Mouse (Mus musculus): Measurements from ENCODE around the gene Nmb. TPM values are rescaled to one million over a fixed set of nuclear protein-coding genes. Genes with fewer than 3 reads are reported as not detected.
A peak's percentile ranks its signal among the peaks of the same experiment; 100 is the strongest.

The Nmb gene
- polyA plus RNA-seq, 1 experiment from 2014 or later: 5.1 TPM

DNA sequence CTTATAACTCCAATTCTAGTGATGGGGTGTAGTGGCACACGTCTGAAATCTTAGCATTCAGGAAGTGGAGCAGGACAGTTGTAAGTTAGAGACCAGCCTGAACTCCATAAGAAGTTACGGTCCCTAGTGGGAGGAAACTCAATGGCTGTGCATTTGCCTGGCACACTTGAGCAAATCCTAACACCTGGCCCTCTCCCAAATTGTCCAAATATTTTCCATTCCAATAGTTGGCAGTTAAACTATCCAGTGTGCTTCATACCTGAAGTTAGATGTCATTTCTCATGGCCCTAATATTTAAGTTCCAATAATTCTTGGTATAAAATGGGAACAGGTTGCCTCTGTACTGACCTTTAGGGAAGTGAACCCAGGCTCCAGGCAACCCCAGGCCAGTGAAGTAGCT lies 36.2 kb downstream of the Nmb start:
- Histone ChIP-seq H3K27ac (no peak overlapping the region), H3K9ac (no peak overlapping the region), H3K27me3 (replicated peaks) (no peaks in the 10 kb centered on the region), H3K9me3 (no peaks in the 10 kb centered on the region), H3K4me1 (peaks cover 13% of the 10 kb centered on the region; the same call in 1 of the 2 replicates), H3K36me3 (peaks cover 27% of the 10 kb centered on the region; the same call in 1 of the 2 replicates), H3K4me3 (replicated peaks) (no peak overlapping the region), H3K4me2 (no peak overlapping the region)
- WGBS: 82% methylated on average over 2 of the region's 2 CpGs
- no peak for ATAC-seq (ENCODE audit: insufficient read depth, low FRiP score, low read depth)

DNA sequence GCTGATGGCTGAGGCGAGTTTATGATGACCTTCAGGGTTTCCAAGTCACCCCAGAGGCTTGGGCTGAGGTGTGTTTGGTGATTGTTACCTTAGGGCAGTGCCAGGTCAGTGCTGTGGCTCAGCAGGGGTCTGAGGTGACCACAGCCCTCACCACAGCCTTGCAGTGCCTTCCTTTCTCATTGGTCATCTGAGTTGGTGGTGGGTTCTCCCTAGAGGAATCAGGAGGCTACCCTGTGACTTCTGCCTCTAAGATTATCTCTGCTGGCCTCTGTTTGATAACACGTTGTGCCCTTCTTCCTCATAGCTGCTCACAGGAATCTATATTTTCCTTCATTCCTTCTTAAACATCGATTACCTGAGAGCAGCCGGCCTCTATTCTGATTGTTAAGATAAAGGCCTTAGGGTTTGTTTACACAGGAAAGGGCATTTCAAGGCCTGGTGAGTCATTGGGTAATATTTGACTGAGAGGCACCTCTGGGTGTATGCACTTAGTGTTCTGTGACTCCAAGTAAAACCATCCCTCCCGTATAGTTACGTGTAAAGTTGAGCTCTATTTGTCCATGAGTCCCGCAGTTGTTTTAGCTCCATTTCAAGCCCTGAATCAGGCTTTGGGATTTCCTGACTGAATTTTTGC lies 38.2 kb downstream of the Nmb start:
- no peaks in the 10 kb centered on the region for H3K9me3 ChIP-seq
- peaks cover 26% of the 10 kb centered on the region; the same call in 1 of the 2 replicates for H3K4me1 ChIP-seq
- H3K4me2 ChIP-seq: peak overlapping the region; percentile 32; the same call in 1 of the 2 replicates
- peak overlapping the region; percentile 83 for H3K27ac ChIP-seq
- no peaks in the 10 kb centered on the region for H3K27me3 ChIP-seq (replicated peaks)
- ATAC-seq (ENCODE audit: insufficient read depth, low FRiP score, low read depth): peak; percentile 88
- no peak overlapping the region for H3K9ac ChIP-seq
- peaks cover 22% of the 10 kb centered on the region; the same call in 1 of the 2 replicates for H3K36me3 ChIP-seq
- 41% methylated on average over 7 of the region's 7 CpGs for WGBS
- H3K4me3 ChIP-seq (replicated peaks): no peak overlapping the region

DNA sequence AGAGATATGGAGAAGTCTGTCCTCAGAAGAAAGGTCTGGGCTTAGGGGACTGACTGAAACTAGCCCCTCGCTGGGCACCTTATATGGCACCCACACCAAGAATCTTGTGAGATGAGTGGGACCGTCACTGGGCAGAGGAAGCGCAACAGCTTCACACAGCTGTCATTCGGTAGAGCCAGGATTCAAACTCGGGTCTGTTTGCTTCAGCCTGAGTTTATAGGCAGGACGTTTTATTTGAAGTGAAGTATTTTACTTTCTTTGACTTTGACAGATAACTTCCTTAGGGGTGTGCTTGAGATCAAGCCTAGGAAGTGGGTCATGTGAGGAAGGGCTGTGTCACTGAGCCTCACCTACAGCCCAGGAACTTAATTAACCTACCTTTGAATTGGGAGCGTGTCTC lies 39.4 kb downstream of the Nmb start:
- no peaks in the 10 kb centered on the region for H3K9me3 ChIP-seq
- peak overlapping the region; percentile 73 for H3K27ac ChIP-seq
- no peak overlapping the region for H3K4me2 ChIP-seq
- no peak for ATAC-seq (ENCODE audit: insufficient read depth, low FRiP score, low read depth)
- no peaks in the 10 kb centered on the region for H3K27me3 ChIP-seq (replicated peaks)
- 79% methylated on average over 7 of the region's 7 CpGs for WGBS
- no peak overlapping the region for H3K4me3 ChIP-seq (replicated peaks)
- no peak overlapping the region for H3K9ac ChIP-seq
- peaks cover 29% of the 10 kb centered on the region; the same call in 1 of the 2 replicates for H3K4me1 ChIP-seq
- peaks cover 22% of the 10 kb centered on the region; the same call in 1 of the 2 replicates for H3K36me3 ChIP-seq

DNA sequence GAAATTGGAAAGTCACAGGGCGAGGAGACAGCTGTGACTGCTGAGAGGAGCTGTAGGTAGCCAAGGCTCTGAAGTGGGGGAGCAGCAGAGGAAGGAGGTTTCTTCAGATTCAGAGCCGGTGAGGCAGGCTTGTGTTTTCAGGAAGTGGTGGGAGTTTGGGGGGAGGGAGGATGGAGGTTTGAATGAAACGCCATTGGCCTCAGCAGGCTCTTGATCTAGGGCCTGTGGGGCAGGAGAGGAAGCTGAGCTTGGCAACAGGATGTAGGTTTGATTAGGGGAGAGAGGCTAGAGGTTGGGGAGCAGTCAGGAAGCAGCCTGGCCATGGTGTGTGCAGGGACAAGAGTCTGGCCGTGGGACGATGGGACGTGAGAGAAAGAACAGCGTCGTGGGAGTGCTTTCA lies 40.0 kb downstream of the Nmb start:
- H3K36me3 ChIP-seq: peaks cover 17% of the 10 kb centered on the region; the same call in 1 of the 2 replicates
- H3K9me3 ChIP-seq: no peaks in the 10 kb centered on the region
- 71% methylated on average over 8 of the region's 8 CpGs for WGBS
- no peak overlapping the region for H3K4me2 ChIP-seq
- no peak for ATAC-seq (ENCODE audit: insufficient read depth, low FRiP score, low read depth)
- peak overlapping the region; percentile 49; the same call in 1 of the 2 replicates for H3K27ac ChIP-seq
- H3K9ac ChIP-seq: no peak overlapping the region
- H3K27me3 ChIP-seq (replicated peaks): no peaks in the 10 kb centered on the region
- H3K4me1 ChIP-seq: peaks cover 30% of the 10 kb centered on the region; the same call in 1 of the 2 replicates
- H3K4me3 ChIP-seq (replicated peaks): no peak overlapping the region

DNA sequence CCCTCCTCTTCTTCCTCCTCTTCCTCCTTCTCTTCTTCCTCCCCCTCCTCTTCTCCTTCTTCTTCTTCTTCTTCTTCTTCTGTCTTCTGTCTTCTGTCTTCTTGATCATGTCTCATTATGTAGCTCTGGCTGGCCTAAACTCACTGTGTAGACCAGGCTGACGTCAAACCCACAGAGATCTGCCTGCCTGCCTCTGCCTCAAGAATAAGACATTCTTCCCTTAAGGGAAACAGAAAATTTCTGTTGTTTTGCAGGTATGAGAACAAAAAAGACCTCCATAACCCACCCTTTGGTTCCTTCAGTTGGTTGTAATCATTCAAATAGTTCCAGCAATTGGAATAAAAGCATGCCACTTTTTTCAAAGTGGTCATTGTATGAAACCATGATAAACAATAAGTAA lies 40.7 kb downstream of the Nmb start:
- no peak overlapping the region for H3K9ac ChIP-seq
- H3K4me2 ChIP-seq: no peak overlapping the region
- 47% methylated on average over 1 of the region's 1 CpGs for WGBS
- H3K27ac ChIP-seq: no peak overlapping the region
- no peak overlapping the region for H3K4me3 ChIP-seq (replicated peaks)
- H3K27me3 ChIP-seq (replicated peaks): no peaks in the 10 kb centered on the region
- peaks cover 31% of the 10 kb centered on the region; the same call in 1 of the 2 replicates for H3K4me1 ChIP-seq
- H3K36me3 ChIP-seq: peaks cover 14% of the 10 kb centered on the region; the same call in 1 of the 2 replicates
- no peak for ATAC-seq (ENCODE audit: insufficient read depth, low FRiP score, low read depth)
- H3K9me3 ChIP-seq: no peaks in the 10 kb centered on the region

DNA sequence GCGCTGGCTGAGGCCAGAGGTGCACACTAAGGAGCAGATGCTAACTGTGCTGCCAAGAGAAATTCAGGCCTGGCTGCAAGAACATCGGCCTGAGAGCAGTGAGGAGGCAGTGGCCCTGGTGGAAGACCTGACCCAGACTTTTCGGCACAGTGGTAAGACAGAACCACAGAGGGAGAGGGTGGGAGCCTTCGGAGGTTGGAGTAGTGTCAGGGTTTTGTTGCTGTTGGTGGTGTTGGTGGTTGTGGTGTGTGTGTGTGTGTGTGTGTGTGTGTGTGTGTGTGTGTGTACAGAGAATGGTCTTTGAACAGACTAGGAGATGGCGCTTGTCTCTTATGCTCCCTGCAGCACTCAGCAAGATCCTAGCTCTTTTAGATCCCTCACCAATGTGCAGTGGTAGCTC lies 41.4 kb downstream of the Nmb start:
- Histone ChIP-seq H3K9me3 (no peaks in the 10 kb centered on the region), H3K4me2 (no peak overlapping the region), H3K4me1 (peaks cover 31% of the 10 kb centered on the region; the same call in 1 of the 2 replicates), H3K4me3 (replicated peaks) (no peak overlapping the region), H3K36me3 (peaks cover 12% of the 10 kb centered on the region; the same call in 1 of the 2 replicates), H3K27ac (no peak overlapping the region), H3K9ac (no peak overlapping the region), H3K27me3 (replicated peaks) (no peaks in the 10 kb centered on the region)
- WGBS: 81% methylated on average over 5 of the region's 5 CpGs
- no peak for ATAC-seq (ENCODE audit: insufficient read depth, low FRiP score, low read depth)

DNA sequence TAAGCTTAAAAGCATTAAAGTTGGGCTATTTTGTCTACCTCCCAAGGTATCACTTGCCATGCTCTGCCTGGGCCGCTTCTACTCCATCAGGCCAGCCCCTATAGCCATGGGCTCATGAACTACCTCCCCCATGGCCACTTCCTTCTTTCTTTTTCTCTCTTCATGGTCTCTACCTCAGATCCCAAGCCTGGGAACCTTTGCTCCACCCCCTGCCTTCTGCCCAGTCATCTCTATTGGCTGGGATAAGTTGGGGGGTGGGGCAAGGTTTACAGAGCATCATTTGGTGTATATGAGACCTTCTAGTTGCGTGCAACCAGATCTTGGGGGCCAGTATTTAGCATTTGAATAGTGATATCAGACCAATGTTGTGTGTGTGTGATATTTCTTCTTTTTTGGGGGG lies 42.4 kb downstream of the Nmb start:
- H3K4me3 ChIP-seq (replicated peaks): no peak overlapping the region
- WGBS: 85% methylated on average over 2 of the region's 2 CpGs
- H3K4me1 ChIP-seq: peaks cover 31% of the 10 kb centered on the region; the same call in 1 of the 2 replicates
- peaks cover 8% of the 10 kb centered on the region; the same call in 1 of the 2 replicates for H3K36me3 ChIP-seq
- H3K4me2 ChIP-seq: no peak overlapping the region
- no peak overlapping the region for H3K27ac ChIP-seq
- no peaks in the 10 kb centered on the region for H3K9me3 ChIP-seq
- no peak for ATAC-seq (ENCODE audit: insufficient read depth, low FRiP score, low read depth)
- no peak overlapping the region for H3K9ac ChIP-seq
- no peaks in the 10 kb centered on the region for H3K27me3 ChIP-seq (replicated peaks)

DNA sequence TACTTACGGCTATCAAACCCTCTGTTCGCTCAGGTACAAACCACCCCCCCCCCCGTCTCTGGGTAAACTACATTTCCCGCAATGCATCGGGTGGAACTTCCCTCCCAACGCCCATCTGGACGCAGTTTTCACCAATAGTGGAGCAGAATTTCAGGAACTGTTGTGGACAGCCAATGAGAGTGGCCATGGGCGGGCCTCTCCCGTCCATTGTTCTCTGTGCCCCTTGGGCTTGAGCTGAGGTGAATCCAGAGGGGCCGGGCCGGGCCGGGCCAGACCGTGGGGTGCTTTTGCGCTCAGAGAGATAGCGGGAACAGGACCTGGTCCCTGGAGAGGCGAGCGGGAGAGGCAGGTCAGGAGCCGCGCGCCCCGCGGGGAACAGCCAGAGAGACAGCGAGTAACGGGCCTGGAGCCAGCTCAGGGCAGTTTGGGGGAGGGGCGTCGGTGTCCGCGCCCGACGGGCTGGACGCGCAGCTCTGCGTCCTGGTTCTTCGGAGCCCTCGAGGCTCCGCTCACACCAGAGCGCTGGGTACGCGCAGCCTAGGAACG lies 44.1 kb downstream of the Nmb start, which contains the start of gene Zscan2:
Gene Zscan2 (plus strand): TSS at position 192 of the 546 bp plus-strand sequence.
- H3K27me3 ChIP-seq (replicated peaks): no peaks in the 10 kb centered on the region
- H3K36me3 ChIP-seq: 0 out of 2 replicates have a peak, but pooled peaks cover 2% of the 10 kb centered on the region
- no peaks in the 10 kb centered on the region for H3K9me3 ChIP-seq
- peaks cover 26% of the 10 kb centered on the region; the same call in 1 of the 2 replicates for H3K4me1 ChIP-seq
- peak within 1 kb of the TSS; percentile 99 for H3K4me3 ChIP-seq (replicated peaks)
- WGBS: 0% methylated on average over 40 of the region's 40 CpGs
- H3K9ac ChIP-seq: peak within 1 kb of the TSS; percentile 78
- peak within 1 kb of the TSS; percentile 83 for H3K27ac ChIP-seq
- H3K4me2 ChIP-seq: peak within 1 kb of the TSS; percentile 83
- peak; percentile 98 for ATAC-seq (ENCODE audit: insufficient read depth, low FRiP score, low read depth)

DNA sequence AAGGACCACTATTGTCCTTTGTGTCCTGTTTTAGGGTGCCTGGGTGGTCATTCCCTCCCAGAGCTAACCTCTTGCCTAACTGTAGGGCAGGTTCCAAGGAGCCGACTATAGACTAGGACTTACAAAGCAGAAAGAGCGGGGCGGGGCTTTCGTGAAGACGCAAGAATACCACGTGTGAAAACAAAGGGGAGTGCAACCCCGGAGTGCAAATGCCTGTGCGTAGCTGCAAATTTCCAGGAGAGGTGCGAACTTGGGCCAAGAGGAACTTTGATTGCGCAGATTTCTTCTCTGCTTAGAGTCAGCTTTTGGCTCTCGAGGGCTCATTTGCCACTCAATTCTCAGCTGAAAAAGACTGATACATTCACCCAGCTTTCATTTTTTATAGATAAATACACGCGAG lies 44.6 kb downstream of the Nmb start:
- ATAC-seq (ENCODE audit: insufficient read depth, low FRiP score, low read depth): peak; percentile 45; the same call in 1 of the 2 replicates
- Histone ChIP-seq H3K4me2 (peak overlapping the region; percentile 83), H3K27ac (no peak overlapping the region), H3K27me3 (replicated peaks) (no peaks in the 10 kb centered on the region), H3K9me3 (no peaks in the 10 kb centered on the region), H3K9ac (0 out of 2 replicates have a peak overlapping the region, but pooled peaks have one; percentile 19), H3K4me3 (replicated peaks) (peak overlapping the region; percentile 99), H3K4me1 (peaks cover 26% of the 10 kb centered on the region; the same call in 1 of the 2 replicates), H3K36me3 (no peaks in the 10 kb centered on the region)
- WGBS: under 1% methylated on average over 13 of the region's 13 CpGs

DNA sequence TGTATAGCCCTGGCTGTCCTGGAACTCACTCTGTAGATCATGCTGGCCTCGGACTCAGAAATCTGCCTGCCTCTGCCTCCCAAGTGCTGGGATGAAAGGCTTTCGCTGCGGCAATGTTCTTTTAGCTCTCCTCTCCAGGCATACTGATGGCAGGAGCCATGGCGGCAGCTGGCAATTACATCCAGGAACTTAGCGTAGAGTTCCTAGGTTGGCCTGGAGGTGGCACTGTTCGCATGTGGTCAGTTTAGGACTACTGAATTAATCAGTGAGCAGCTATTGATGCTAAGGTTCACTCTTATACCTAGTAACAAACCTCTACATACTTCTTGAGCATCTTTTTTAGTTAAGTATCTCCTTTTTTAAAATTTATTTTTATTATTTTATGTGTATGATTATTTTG lies 47.7 kb downstream of the Nmb start:
- H3K36me3 ChIP-seq: no peaks in the 10 kb centered on the region
- H3K27me3 ChIP-seq (replicated peaks): no peaks in the 10 kb centered on the region
- no peak overlapping the region for H3K4me2 ChIP-seq
- H3K9me3 ChIP-seq: no peaks in the 10 kb centered on the region
- H3K4me1 ChIP-seq: peaks cover 7% of the 10 kb centered on the region; the same call in 1 of the 2 replicates
- WGBS: 23% methylated on average over 6 of the region's 6 CpGs
- H3K27ac ChIP-seq: no peak overlapping the region
- H3K9ac ChIP-seq: no peak overlapping the region
- H3K4me3 ChIP-seq (replicated peaks): no peak overlapping the region
- no peak for ATAC-seq (ENCODE audit: insufficient read depth, low FRiP score, low read depth)

DNA sequence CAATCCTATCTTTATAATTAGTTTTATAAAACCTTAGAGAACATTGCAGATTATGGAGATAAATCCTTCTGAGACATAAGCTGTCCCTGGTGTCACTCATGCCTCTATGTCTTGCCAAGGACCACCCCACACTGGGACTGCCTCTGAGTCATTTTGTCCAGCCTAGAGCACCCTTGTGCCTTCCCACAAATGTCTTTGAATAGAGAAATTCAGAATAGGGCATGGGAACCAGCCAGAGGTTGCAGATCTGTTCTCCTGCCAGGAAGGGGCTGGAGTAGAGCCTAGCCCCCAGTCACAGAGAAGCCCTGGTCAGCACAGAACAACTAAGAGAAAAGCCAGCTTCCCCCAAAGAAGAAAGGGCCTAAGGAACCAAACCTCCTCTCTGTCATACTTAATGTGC lies 49.6 kb downstream of the Nmb start:
- no peak for ATAC-seq (ENCODE audit: insufficient read depth, low FRiP score, low read depth)
- H3K27ac ChIP-seq: no peak overlapping the region
- no peak overlapping the region for H3K9ac ChIP-seq
- H3K27me3 ChIP-seq (replicated peaks): no peaks in the 10 kb centered on the region
- H3K36me3 ChIP-seq: no peaks in the 10 kb centered on the region
- no peaks in the 10 kb centered on the region for H3K9me3 ChIP-seq
- 0 out of 2 replicates have a peak, but pooled peaks cover 3% of the 10 kb centered on the region for H3K4me1 ChIP-seq
- no peak overlapping the region for H3K4me3 ChIP-seq (replicated peaks)
- no peak overlapping the region for H3K4me2 ChIP-seq

DNA sequence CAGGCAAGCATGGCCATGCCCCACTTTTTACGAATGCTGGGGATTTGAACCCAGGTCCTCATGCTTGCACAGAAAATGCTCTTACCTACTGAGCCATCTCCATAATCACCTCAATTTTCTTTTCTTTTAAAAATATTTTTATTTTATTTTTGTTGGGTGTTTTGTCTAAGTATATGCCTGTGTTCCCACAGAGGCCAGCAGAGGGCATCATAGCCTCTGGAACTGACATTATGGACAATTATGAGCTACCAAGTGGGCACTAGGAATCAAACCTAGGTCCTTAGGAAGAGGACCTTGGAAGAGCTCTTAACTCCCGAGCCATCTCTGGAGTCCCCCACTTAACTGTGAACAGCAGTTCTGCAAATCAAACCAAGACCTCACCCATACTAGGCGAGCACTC lies 51.7 kb downstream of the Nmb start:
- Histone ChIP-seq H3K27me3 (replicated peaks) (no peaks in the 10 kb centered on the region), H3K36me3 (no peaks in the 10 kb centered on the region), H3K4me2 (no peak overlapping the region), H3K9ac (no peak overlapping the region), H3K9me3 (no peaks in the 10 kb centered on the region), H3K4me1 (no peaks in the 10 kb centered on the region), H3K27ac (no peak overlapping the region), H3K4me3 (replicated peaks) (no peak overlapping the region)
- no peak for ATAC-seq (ENCODE audit: insufficient read depth, low FRiP score, low read depth)
- WGBS: 92% methylated on average over 3 of the region's 3 CpGs

Measured in stomach, embryonic 15.5 days (tissue).